Comparison of ENCODE assay signal across 9 mouse cellular contexts in the genomic region with DNA sequence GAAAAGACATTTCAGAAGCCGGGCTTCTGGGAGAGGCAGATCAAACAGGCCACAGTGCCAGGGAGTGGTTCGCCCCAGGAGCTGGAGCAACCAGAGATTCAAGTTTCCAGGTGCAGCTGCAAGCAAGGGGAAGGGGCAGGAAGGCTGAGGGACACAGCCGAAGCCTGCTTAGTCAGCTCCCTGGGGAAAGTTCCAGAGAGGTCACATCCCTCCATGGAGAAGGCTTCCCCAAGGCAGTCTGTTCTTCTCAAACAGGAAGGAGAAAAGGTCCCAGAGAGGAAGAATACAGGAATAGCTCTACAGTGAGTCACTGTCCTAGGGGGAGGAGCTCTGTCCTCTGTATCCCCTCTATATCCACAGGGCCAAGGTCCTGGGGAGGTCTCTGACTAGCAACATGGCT. TPM values are rescaled to one million over a fixed set of nuclear protein-coding genes. Genes with fewer than 3 reads are reported as not detected.
DNase-seq lines count a peak whose midpoint lies in the region; ATAC-seq and TF ChIP-seq lines count a peak whose summit lies in the region.
"Had no signal": no experiment of that assay in that cellular context is flagged by ENCODE, and none has a peak within 500 bp of the region (broad histone marks: within the 10 kb centered on the region; RNA-seq: fewer than 3 reads in every experiment).

No protein-coding gene starts in this region.

- no peaks in the 10 kb centered on the region for H3K36me3 ChIP-seq in heart, adult 2 months (ENCODE audit: control insufficient read depth, insufficient read depth, low read length)
- peaks cover 56% of the 10 kb centered on the region for H3K36me3 ChIP-seq in heart, embryonic 10.5 days
- peaks cover 16% of the 10 kb centered on the region for H3K36me3 ChIP-seq in intestine, embryonic 15.5 days
- H3K36me3 ChIP-seq in liver, embryonic 14.5 days (replicated peaks; ENCODE audit: control insufficient read depth, insufficient read depth, low read depth), result peaks cover 23% of the 10 kb centered on the region

- no peak overlapping the region for H3K4me3 ChIP-seq in heart, adult 2 months
- no peak overlapping the region for H3K4me3 ChIP-seq in heart, embryonic 10.5 days
- no peak overlapping the region for H3K4me3 ChIP-seq in intestine, embryonic 15.5 days (replicated peaks)
- H3K4me3 ChIP-seq in liver, embryonic 14.5 days (ENCODE audit: insufficient read depth in 1 of 2, low read depth in 2 of 2, low read length in 2 of 2), result no peak overlapping the region
- H3K4me3 ChIP-seq: limb, embryonic 12.5 days had no signal

- H3K4me2 ChIP-seq in intestine, embryonic 15.5 days (replicated peaks), result no peak overlapping the region
- no peak overlapping the region for H3K4me2 ChIP-seq in liver, embryonic 14.5 days (ENCODE audit: low read depth)
- H3K4me2 ChIP-seq: limb, embryonic 12.5 days had no signal

- H3K9me3 ChIP-seq in heart, embryonic 10.5 days, result no peaks in the 10 kb centered on the region
- H3K9me3 ChIP-seq in intestine, embryonic 15.5 days, result no peaks in the 10 kb centered on the region
- no peaks in the 10 kb centered on the region for H3K9me3 ChIP-seq in liver, embryonic 14.5 days (ENCODE audit: control insufficient read depth, low read length)
- H3K9me3 ChIP-seq: limb, embryonic 12.5 days had no signal

- peaks cover 6% of the 10 kb centered on the region for H3K4me1 ChIP-seq in heart, adult 2 months (ENCODE audit: control insufficient read depth, insufficient read depth, low read length)
- H3K4me1 ChIP-seq in heart, embryonic 10.5 days, result peaks cover 40% of the 10 kb centered on the region
- peaks cover 10% of the 10 kb centered on the region; the same call in 1 of the 2 replicates for H3K4me1 ChIP-seq in intestine, embryonic 15.5 days (replicated peaks)
- H3K4me1 ChIP-seq in liver, embryonic 14.5 days (replicated peaks; ENCODE audit: control insufficient read depth in 2 of 2, insufficient read depth in 2 of 2, low read length in 1 of 2), result peaks cover 0 to 12% of the 10 kb centered on the region in 2 experiments; a peak in 2 of 4 replicates

- no peak overlapping the region for H3K9ac ChIP-seq in heart, adult 2 months (ENCODE audit: low read depth, low read length)
- no peak overlapping the region for H3K9ac ChIP-seq in intestine, embryonic 15.5 days
- H3K9ac ChIP-seq in liver, embryonic 14.5 days (replicated peaks), result no peak overlapping the region
- H3K9ac ChIP-seq: limb, embryonic 12.5 days had no signal

- H3K79me2 ChIP-seq in heart, adult 2 months (replicated peaks; ENCODE audit: control insufficient read depth, insufficient read depth, low read length), result no peaks in the 10 kb centered on the region

- intact Hi-C loops in heart, adult 2 months (cut with DNase I), result no loop called here

- 32% methylated on average over 3 of the region's 3 CpGs for WGBS in heart, adult 2 months
- WGBS in heart, embryonic 10.5 days, result 70% methylated on average over 3 of the region's 3 CpGs
- whole genome bisulfite sequencing in intestine, embryonic 15.5 days, result 58% methylated on average over 3 of the region's 3 CpGs
- WGBS in liver, embryonic 14.5 days (ENCODE audit: insufficient replicate concordance), result 83% methylated on average over 3 of the region's 3 CpGs

- peak overlapping the region; percentile 34; the same call in 1 of the 2 replicates for H3K27ac ChIP-seq in heart, adult 2 months
- no peak overlapping the region for H3K27ac ChIP-seq in heart, embryonic 10.5 days
- no peak overlapping the region for H3K27ac ChIP-seq in intestine, embryonic 15.5 days
- H3K27ac ChIP-seq in liver, embryonic 14.5 days, result no peak overlapping the region
- H3K27ac ChIP-seq: limb, embryonic 12.5 days had no signal

- no peak for TF ChIP-seq EP300 in heart, adult 2 months (IDR thresholded peaks at IDR 0.05; ENCODE audit: insufficient read depth, low read depth, low read length)
- TF ChIP-seq EP300 in liver, embryonic 14.5 days (IDR thresholded peaks at IDR 0.05; ENCODE audit: low read depth), result no peak

- no peak for TF ChIP-seq CTCF in heart, adult 2 months (IDR thresholded peaks at IDR 0.05)
- TF ChIP-seq CTCF in liver, embryonic 14.5 days (IDR thresholded peaks at IDR 0.05; ENCODE audit: low read depth), result no peak

- no peaks in the 10 kb centered on the region for H3K27me3 ChIP-seq in heart, adult 2 months (ENCODE audit: control insufficient read depth, insufficient read depth, low read length)
- no peaks in the 10 kb centered on the region for H3K27me3 ChIP-seq in heart, embryonic 10.5 days (ENCODE audit: insufficient read depth, poor library complexity, severe bottlenecking)
- H3K27me3 ChIP-seq in intestine, embryonic 15.5 days (replicated peaks), result no peaks in the 10 kb centered on the region
- H3K27me3 ChIP-seq in liver, embryonic 14.5 days (ENCODE audit: control insufficient read depth, insufficient read depth, low read length), result no peaks in the 10 kb centered on the region
- H3K27me3 ChIP-seq: limb, embryonic 12.5 days had no signal

- ATAC-seq in intestine, embryonic 15.5 days, result peak; percentile 58
- peak; percentile 47 for ATAC-seq in liver, embryonic 14.5 days (ENCODE audit: insufficient read depth)
- no peak for ATAC-seq in megakaryocyte-erythroid progenitor cell, adult 5-6 weeks (replicated peaks; ENCODE audit: low FRiP score, low TSS enrichment, poor library complexity, severe bottlenecking)

- peak in 1 of 2 experiments; percentile 35 for DNase-seq in heart, adult 2 months
- no peak for DNase-seq in heart, embryonic 10.5 days (ENCODE audit: low spot score)
- peak; percentile 65 for DNase-seq in adrenal gland, postnatal 14 days
- DNase-seq in liver, embryonic 14.5 days (ENCODE audit: low read depth in 3 of 3, low spot score in 3 of 3), result no peak
- DNase-seq in layer of hippocampus, adult 11-12 months (ENCODE audit: low spot score), result no peak
- DNase-seq in c-Kit-positive CD71-positive TER-119-positive erythroid progenitor cells, embryonic 14.5 days (ENCODE audit: low spot score), result no peak

- TF ChIP-seq POLR2A in heart, adult 2 months (IDR thresholded peaks at IDR 0.05; ENCODE audit: insufficient read depth, low read depth, low read length), result no peak

RNA-seq across cellular contexts. Expression of a gene that starts 21.6 kb away (rescaled TPM):
- total RNA-seq in heart, adult 2 months (2021), result 1 to 10 TPM in 1 of 2 experiments, under 1 TPM in 1; 0.84 to 1.1 TPM
- polyA plus RNA-seq in heart, adult 2 months (2012; rRNA removed), result 0.14 and 0.18 TPM in 2 replicates
- polyA plus RNA-seq in heart, embryonic 10.5 days (2016; fragmentation: Nextera tagmentation; extraction: Ambion mirVana), result 0.14 and 0.41 TPM in 2 replicates
- 1.4 and 3.0 TPM in 2 replicates for total RNA-seq in adrenal gland, postnatal 14 days (2021)
- 0.13 and 0.14 TPM in 2 replicates for polyA plus RNA-seq in intestine, embryonic 15.5 days (2015; fragmentation: Nextera tagmentation; extraction: Ambion mirVana)
- polyA plus RNA-seq in liver, embryonic 14.5 days (2012; rRNA removed), result 0.18 and 0.23 TPM in 2 replicates
- 0.08 TPM in 1 of 2 replicates, not detected in the other for polyA plus RNA-seq in liver, embryonic 14.5 days (2014; fragmentation: Nextera tagmentation; extraction: Ambion mirVana)
- not detected in 2 replicates for total RNA-seq in megakaryocyte-erythroid progenitor cell, adult 5-6 weeks (2014; fragmentation: Nextera tagmentation)
- total RNA-seq in megakaryocyte-erythroid progenitor cell, adult 5-6 weeks (2017), result 0.70 TPM in 1 of 2 replicates, not detected in the other

RNA-seq across cellular contexts. Expression of a gene that starts 51.9 kb away (rescaled TPM):
- total RNA-seq in heart, adult 2 months (2021), result 10 to 100 TPM; 11.8 to 18.6 TPM
- polyA plus RNA-seq in heart, adult 2 months (2012; rRNA removed), result 25.7 and 26.4 TPM in 2 replicates
- polyA plus RNA-seq in heart, embryonic 10.5 days (2016; fragmentation: Nextera tagmentation; extraction: Ambion mirVana), result 42.3 and 58.6 TPM in 2 replicates
- 43.8 and 47.6 TPM in 2 replicates for total RNA-seq in adrenal gland, postnatal 14 days (2021)
- 56.8 and 61.0 TPM in 2 replicates for polyA plus RNA-seq in intestine, embryonic 15.5 days (2015; fragmentation: Nextera tagmentation; extraction: Ambion mirVana)
- polyA plus RNA-seq in liver, embryonic 14.5 days (2012; rRNA removed), result 22.0 and 22.9 TPM in 2 replicates
- 25.4 and 28.5 TPM in 2 replicates for polyA plus RNA-seq in liver, embryonic 14.5 days (2014; fragmentation: Nextera tagmentation; extraction: Ambion mirVana)
- total RNA-seq in megakaryocyte-erythroid progenitor cell, adult 5-6 weeks (2014; fragmentation: Nextera tagmentation), result 8.6 and 13.3 TPM in 2 replicates
- total RNA-seq in megakaryocyte-erythroid progenitor cell, adult 5-6 weeks (2017), result 9.3 and 12.9 TPM in 2 replicates
